Mouse (Mus musculus): ENCODE measurements around the gene Ctsz. TPM values are rescaled to one million over a fixed set of nuclear protein-coding genes. Genes with fewer than 3 reads are reported as not detected.

Gene Ctsz
- total RNA-seq, 2 experiments from 2014 or later, result 24.3 to 25.0 TPM

GRCm38 (mm10) chr2:174459365-174459764 lies 20.5 kb upstream of the Ctsz start:
- intact Hi-C loops (cut with DNase I), result no loop called here
- DNase-seq, result no peak
- H3K27ac ChIP-seq, result no peak overlapping the region
- H3K4me3 ChIP-seq, result no peak overlapping the region
- TF ChIP-seq CTCF (IDR thresholded peaks at IDR 0.05), result no peak

GRCm38 (mm10) chr2:174453681-174454080 lies 14.8 kb upstream of the Ctsz start:
- Histone ChIP-seq H3K27ac (no peak overlapping the region), H3K4me3 (no peak overlapping the region)
- no peak for DNase-seq
- intact Hi-C loops (cut with DNase I), result no loop called here
- TF ChIP-seq CTCF (IDR thresholded peaks at IDR 0.05), result peak; percentile 37

- intact Hi-C loops (cut with DNase I), result no loop called here
- no peak for TF ChIP-seq CTCF (IDR thresholded peaks at IDR 0.05)
- DNase-seq, result no peak
Measured at GRCm38 (mm10) chr2:174450353-174450752, 11.5 kb upstream of the Ctsz start, which contains the start of gene Tubb1. Gene Tubb1, plus strand, starts transcription at chr2:174450695.

GRCm38 (mm10) chr2:174448405-174448804 lies 9.6 kb upstream of the Ctsz start:
- Histone ChIP-seq H3K27ac (no peak overlapping the region), H3K4me3 (no peak overlapping the region)
- intact Hi-C loops (cut with DNase I), result no loop called here
- no peak for TF ChIP-seq CTCF (IDR thresholded peaks at IDR 0.05)
- DNase-seq, result no peak

More at GRCm38 (mm10) chr2:174450353-174450752, 11.5 kb upstream of the Ctsz start, which contains the start of gene Tubb1:
- Histone ChIP-seq H3K4me3 (no peak within 1 kb of the TSS), H3K27ac (no peak within 1 kb of the TSS)

GRCm38 (mm10) chr2:174446905-174447304 lies 8.1 kb upstream of the Ctsz start:
- intact Hi-C loops (cut with DNase I), result no loop called here
- Histone ChIP-seq H3K27ac (no peak overlapping the region), H3K4me3 (no peak overlapping the region)
- TF ChIP-seq CTCF (IDR thresholded peaks at IDR 0.05), result no peak
- no peak for DNase-seq

- H3K4me3 ChIP-seq, result no peak overlapping the region
- no peak for DNase-seq
- TF ChIP-seq CTCF (IDR thresholded peaks at IDR 0.05), result no peak
- H3K27ac ChIP-seq, result no peak overlapping the region
- intact Hi-C loops (cut with DNase I), result no loop called here
Measured at GRCm38 (mm10) chr2:174446492-174446891, 7.7 kb upstream of the Ctsz start.

GRCm38 (mm10) chr2:174445018-174445417 lies 6.2 kb upstream of the Ctsz start:
- DNase-seq, result no peak
- no peak for TF ChIP-seq CTCF (IDR thresholded peaks at IDR 0.05)
- intact Hi-C loops (cut with DNase I), result no loop called here
- Histone ChIP-seq H3K4me3 (no peak overlapping the region), H3K27ac (no peak overlapping the region)

GRCm38 (mm10) chr2:174444359-174444758 lies 5.5 kb upstream of the Ctsz start:
- H3K27ac ChIP-seq, result no peak overlapping the region
- H3K4me3 ChIP-seq, result no peak overlapping the region
- intact Hi-C loops (cut with DNase I), result no loop called here
- no peak for TF ChIP-seq CTCF (IDR thresholded peaks at IDR 0.05)
- no peak for DNase-seq

GRCm38 (mm10) chr2:174443046-174443445 lies 4.2 kb upstream of the Ctsz start:
- TF ChIP-seq CTCF (IDR thresholded peaks at IDR 0.05), result no peak
- peak; percentile 17 for DNase-seq
- no peak overlapping the region for H3K4me3 ChIP-seq
- H3K27ac ChIP-seq, result peak overlapping the region; percentile 75
- intact Hi-C loops (cut with DNase I), result no loop called here

GRCm38 (mm10) chr2:174442460-174442859 lies 3.6 kb upstream of the Ctsz start:
- intact Hi-C loops (cut with DNase I), result no loop called here
- no peak overlapping the region for H3K4me3 ChIP-seq
- peak; percentile 47 for DNase-seq
- H3K27ac ChIP-seq, result peak overlapping the region; percentile 75
- no peak for TF ChIP-seq CTCF (IDR thresholded peaks at IDR 0.05)

GRCm38 (mm10) chr2:174441898-174442297 lies 3.1 kb upstream of the Ctsz start:
- no peak for DNase-seq
- Histone ChIP-seq H3K27ac (peak overlapping the region; percentile 75), H3K4me3 (no peak overlapping the region)
- TF ChIP-seq CTCF (IDR thresholded peaks at IDR 0.05), result no peak
- intact Hi-C loops (cut with DNase I), result no loop called here

GRCm38 (mm10) chr2:174439961-174440360 lies 1.1 kb upstream of the Ctsz start:
- intact Hi-C loops (cut with DNase I), result no loop called here
- no peak for TF ChIP-seq CTCF (IDR thresholded peaks at IDR 0.05)
- Histone ChIP-seq H3K4me3 (no peak overlapping the region), H3K27ac (no peak overlapping the region)
- no peak for DNase-seq

GRCm38 (mm10) chr2:174439450-174439838 lies 605 bp upstream of the Ctsz start:
- peak; percentile 14 for DNase-seq
- intact Hi-C loops (cut with DNase I), result no loop called here

GRCm38 (mm10) chr2:174438181-174438580 lies 658 bp downstream of the Ctsz start:
- Histone ChIP-seq H3K27ac (peak overlapping the region; percentile 86), H3K4me3 (peak overlapping the region; percentile 86)
- no peak for DNase-seq
- TF ChIP-seq CTCF (IDR thresholded peaks at IDR 0.05), result no peak
- intact Hi-C loops (cut with DNase I), result no loop called here

More at GRCm38 (mm10) chr2:174439450-174439838, 605 bp upstream of the Ctsz start:
- H3K27ac ChIP-seq, result peak overlapping the region; percentile 86
- peak overlapping the region; percentile 86 for H3K4me3 ChIP-seq
- no peak for TF ChIP-seq CTCF (IDR thresholded peaks at IDR 0.05)

Data from gastrocnemius, adult 2 months (tissue).